Comparison of ENCODE assay signal across 9 mouse cellular contexts in the genomic region with DNA sequence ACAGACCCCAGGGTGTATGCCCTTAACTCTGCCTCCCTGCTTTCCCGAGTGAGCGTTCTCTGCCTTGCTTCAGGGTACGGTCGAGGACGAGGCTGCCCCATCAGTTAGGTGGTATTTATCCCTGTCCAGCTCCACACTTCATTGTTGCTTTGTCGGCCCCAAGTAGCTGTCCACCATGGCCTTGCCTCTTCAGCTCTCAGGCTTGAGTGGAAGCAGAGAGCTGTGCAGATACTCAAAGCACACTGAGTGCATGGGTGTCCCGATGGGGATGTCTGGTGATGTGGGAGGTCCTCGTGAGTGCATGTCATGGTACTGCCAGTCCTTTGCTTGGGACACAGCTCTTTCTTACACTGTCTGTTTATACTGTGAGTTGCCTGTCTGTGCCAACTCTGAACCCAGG. TPM values are rescaled to one million over a fixed set of nuclear protein-coding genes. Genes with fewer than 3 reads are reported as not detected.
DNase-seq lines count a peak whose midpoint lies in the region; ATAC-seq and TF ChIP-seq lines count a peak whose summit lies in the region.
"Had no signal": no experiment of that assay in that cellular context is flagged by ENCODE, and none has a peak within 500 bp of the region (broad histone marks: within the 10 kb centered on the region; RNA-seq: fewer than 3 reads in every experiment).

No protein-coding gene starts in this region.

- H3K4me1 ChIP-seq in forebrain, postnatal 0 days (ENCODE audit: insufficient read depth), result peaks cover 59% of the 10 kb centered on the region
- H3K4me1 ChIP-seq in forebrain, embryonic 12.5 days, result peaks cover 89% of the 10 kb centered on the region
- peaks cover 90% of the 10 kb centered on the region for H3K4me1 ChIP-seq in liver, embryonic 13.5 days (replicated peaks)
- peaks cover 79% of the 10 kb centered on the region for H3K4me1 ChIP-seq in liver, embryonic 12.5 days

- 52% methylated on average over 8 of the region's 8 CpGs for WGBS in forebrain, postnatal 0 days
- WGBS in forebrain, embryonic 12.5 days, result 55% methylated on average over 8 of the region's 8 CpGs
- 73% methylated on average over 8 of the region's 8 CpGs for WGBS in liver, embryonic 13.5 days (ENCODE audit: insufficient replicate concordance)
- 68% methylated on average over 8 of the region's 8 CpGs for WGBS in liver, embryonic 12.5 days (ENCODE audit: insufficient replicate concordance)

- no peaks in the 10 kb centered on the region for H3K9me3 ChIP-seq in forebrain, postnatal 0 days (ENCODE audit: low read length)
- H3K9me3 ChIP-seq in forebrain, embryonic 12.5 days, result no peaks in the 10 kb centered on the region
- H3K9me3 ChIP-seq in liver, embryonic 13.5 days (replicated peaks), result no peaks in the 10 kb centered on the region
- H3K9me3 ChIP-seq in liver, embryonic 12.5 days (replicated peaks), result no peaks in the 10 kb centered on the region

- H3K9ac ChIP-seq in forebrain, postnatal 0 days, result no peak overlapping the region
- no peak overlapping the region for H3K9ac ChIP-seq in forebrain, embryonic 12.5 days
- H3K9ac ChIP-seq in liver, embryonic 13.5 days, result no peak overlapping the region
- no peak overlapping the region for H3K9ac ChIP-seq in liver, embryonic 12.5 days

- peak overlapping the region; percentile 8; the same call in 1 of the 2 replicates for H3K4me2 ChIP-seq in forebrain, postnatal 0 days (ENCODE audit: low read depth)
- no peak overlapping the region for H3K4me2 ChIP-seq in forebrain, embryonic 12.5 days
- no peak overlapping the region for H3K4me2 ChIP-seq in liver, embryonic 13.5 days
- H3K4me2 ChIP-seq in liver, embryonic 12.5 days, result no peak overlapping the region

- no peak overlapping the region for H3K4me3 ChIP-seq in forebrain, postnatal 0 days (ENCODE audit: low read depth, low read length)
- no peak overlapping the region for H3K4me3 ChIP-seq in forebrain, embryonic 12.5 days (replicated peaks)
- H3K4me3 ChIP-seq in liver, embryonic 13.5 days (replicated peaks), result no peak overlapping the region
- no peak overlapping the region for H3K4me3 ChIP-seq in liver, embryonic 12.5 days

- H3K36me3 ChIP-seq in forebrain, postnatal 0 days (ENCODE audit: insufficient read depth), result no peaks in the 10 kb centered on the region
- H3K36me3 ChIP-seq in forebrain, embryonic 12.5 days (replicated peaks), result no peaks in the 10 kb centered on the region
- no peaks in the 10 kb centered on the region for H3K36me3 ChIP-seq in liver, embryonic 13.5 days
- no peaks in the 10 kb centered on the region for H3K36me3 ChIP-seq in liver, embryonic 12.5 days

- no peaks in the 10 kb centered on the region for H3K27me3 ChIP-seq in forebrain, postnatal 0 days (ENCODE audit: insufficient read depth, low read length)
- peaks cover 30% of the 10 kb centered on the region for H3K27me3 ChIP-seq in forebrain, embryonic 12.5 days
- H3K27me3 ChIP-seq in liver, embryonic 13.5 days, result no peaks in the 10 kb centered on the region
- H3K27me3 ChIP-seq in liver, embryonic 12.5 days (replicated peaks), result no peaks in the 10 kb centered on the region

- no peak for DNase-seq in forebrain, postnatal 0 days
- no peak for DNase-seq in liver, embryonic 13.5 days
- DNase-seq in Muller cell, postnatal 12 days (ENCODE audit: inconsistent ontology term), result peak; percentile 33
- DNase-seq in yolk sac, embryonic 10.5 days (ENCODE audit: low spot score), result no peak
- DNase-seq in kidney, postnatal 14 days, result no peak

- no peak overlapping the region for H3K27ac ChIP-seq in forebrain, postnatal 0 days (ENCODE audit: low read depth, low read length)
- H3K27ac ChIP-seq in forebrain, embryonic 12.5 days, result no peak overlapping the region
- H3K27ac ChIP-seq in liver, embryonic 13.5 days, result peak overlapping the region; percentile 3; the same call in 1 of the 2 replicates
- H3K27ac ChIP-seq in liver, embryonic 12.5 days, result no peak overlapping the region
- H3K27ac ChIP-seq: macrophage had no signal

- no peak for TF ChIP-seq CTCF in forebrain, postnatal 0 days (IDR thresholded peaks at IDR 0.05; ENCODE audit: low read depth)

- ATAC-seq in forebrain, postnatal 0 days, result no peak
- no peak for ATAC-seq in forebrain, embryonic 12.5 days (ENCODE audit: low FRiP score)
- ATAC-seq in liver, embryonic 13.5 days (ENCODE audit: low read depth), result no peak
- no peak for ATAC-seq in liver, embryonic 12.5 days
- peak; percentile 39 for ATAC-seq in megakaryocyte, adult 5-6 weeks (ENCODE audit: poor library complexity, severe bottlenecking)

RNA-seq across cellular contexts. Expression of gene Arid1b, which starts 10.1 kb away (rescaled TPM):
- total RNA-seq in forebrain, postnatal 0 days (2014; rRNA removed), result 40.5 and 51.6 TPM in 2 replicates
- polyA plus RNA-seq in forebrain, postnatal 0 days (2015; fragmentation: Nextera tagmentation; extraction: Ambion mirVana), result 8.0 and 10.5 TPM in 2 replicates
- 17.4 and 17.7 TPM in 2 replicates for polyA plus RNA-seq in forebrain, embryonic 12.5 days (2016; fragmentation: Nextera tagmentation; extraction: Ambion mirVana)
- 2.0 and 2.5 TPM in 2 replicates for polyA plus RNA-seq in liver, embryonic 13.5 days (2015; fragmentation: Nextera tagmentation; extraction: Ambion mirVana)
- 5.5 and 5.9 TPM in 2 replicates for polyA plus RNA-seq in liver, embryonic 12.5 days (2016; fragmentation: Nextera tagmentation; extraction: Ambion mirVana)
- total RNA-seq in megakaryocyte, adult 5-6 weeks (2015), result 23.0 and 28.1 TPM in 2 replicates
- total RNA-seq in megakaryocyte, adult 5-6 weeks (2017), result 15.2 and 19.0 TPM in 2 replicates
